Mouse (Mus musculus) lung, adult 2 months (tissue): ENCODE results near the gene Slc35b1. TPM values are rescaled to one million over a fixed set of nuclear protein-coding genes. Genes with fewer than 3 reads are reported as not detected.

Experiments
- DNase-seq: peaks from one replicate; pipeline ENCODE4 v3.0.0; 2022
- H3K4me1 ChIP-seq: fragments of 200-500 bp; 2 replicates; pipeline ENCODE4 v1.6.1; 2011; ENCODE audit warnings: low read length; ENCODE audit not compliant: control insufficient read depth, insufficient read depth
- H3K4me3 ChIP-seq: fragments of 200-500 bp; replicated peaks from 2 replicates; pipeline ENCODE3; 2011; ENCODE audit warnings: low read depth, mild to moderate bottlenecking, control low read depth, low read length; ENCODE audit errors: extremely low read depth
- CTCF ChIP-seq: fragments of 200-500 bp; IDR thresholded peaks from 2 replicates; pipeline ENCODE4 v1.5.1; 2011; ENCODE audit warnings: mild to moderate bottlenecking, low read length, control low read depth; ENCODE audit not compliant: insufficient read depth
- POLR2A ChIP-seq: fragments of 200-500 bp; IDR thresholded peaks from 2 replicates; pipeline ENCODE4 v1.6.1; 2011; ENCODE audit warnings: low read depth, mild to moderate bottlenecking, control low read depth, low read length, borderline replicate concordance; ENCODE audit errors: extremely low read depth
- WGBS: fragments of 180-500 bp; shearing (Covaris S2); methylation state at CpG from one replicate; pipeline ENCODE4 v1.1.7; 2018; 5-methylcytosine and 5-hydroxymethylcytosine counted together
- polyA plus RNA-seq: library from polyadenylated mRNA; depleted of rRNA; stranded (reverse); fragments of >200 nt; gene quantifications from 2 replicates; pipeline ENCODE4 v1.2.3, GENCODE M21; 2012

Slc35b1 gene
- polyA plus RNA-seq, 1 experiment = 80.9 TPM

GRCm38 (mm10) chr11:95350289-95350688, 34.2 kb upstream of the Slc35b1 start:
- no peak for DNase-seq
- WGBS = 54% methylated on average over 6 of the region's 6 CpGs

GRCm38 (mm10) chr11:95350960-95351359, 33.5 kb upstream of the Slc35b1 start:
- peaks cover 14% of the 10 kb centered on the region; the same call in 1 of the 2 replicates for H3K4me1 ChIP-seq
- WGBS = 61% methylated on average over 3 of the region's 3 CpGs
- DNase-seq = no peak
- no peak for TF ChIP-seq POLR2A
- TF ChIP-seq CTCF = no peak
- H3K4me3 ChIP-seq = no peak overlapping the region

More at GRCm38 (mm10) chr11:95350289-95350688, 34.2 kb upstream of the Slc35b1 start:
- Histone ChIP-seq H3K4me3 (no peak overlapping the region), H3K4me1 (peaks cover 12% of the 10 kb centered on the region; the same call in 1 of the 2 replicates)
- TF ChIP-seq POLR2A (no peak), CTCF (no peak)

DNA sequence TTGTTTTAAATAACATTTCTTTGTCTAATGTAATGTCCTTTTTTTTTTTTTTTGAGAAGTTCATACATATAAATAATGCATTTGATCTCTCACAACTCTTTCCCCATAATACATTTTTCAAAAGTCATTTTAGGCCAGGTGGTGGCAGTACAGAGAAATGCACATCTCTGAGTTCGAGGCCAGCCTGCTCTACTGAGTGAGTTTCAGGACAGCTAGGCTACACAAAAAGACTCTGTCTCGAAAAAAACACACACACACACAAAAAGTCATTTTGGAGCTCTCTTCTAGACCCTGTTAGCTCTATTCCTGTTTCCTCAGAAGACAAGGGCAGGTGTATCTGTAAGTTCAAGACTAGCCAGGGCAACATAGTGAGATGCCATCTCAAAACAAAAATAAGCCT, 31.8 kb upstream of the Slc35b1 start:
- DNase-seq = no peak
- TF ChIP-seq CTCF (no peak), POLR2A (no peak)
- Histone ChIP-seq H3K4me1 (peaks cover 21% of the 10 kb centered on the region), H3K4me3 (no peak overlapping the region)
- WGBS = 81% methylated on average over 2 of the region's 2 CpGs

GRCm38 (mm10) chr11:95353226-95353625, 31.3 kb upstream of the Slc35b1 start:
- no peak for DNase-seq
- H3K4me3 ChIP-seq = no peak overlapping the region
- 50% methylated on average over 9 of the region's 9 CpGs for whole genome bisulfite sequencing
- peaks cover 21% of the 10 kb centered on the region for H3K4me1 ChIP-seq
- TF ChIP-seq POLR2A = no peak
- no peak for TF ChIP-seq CTCF

DNA sequence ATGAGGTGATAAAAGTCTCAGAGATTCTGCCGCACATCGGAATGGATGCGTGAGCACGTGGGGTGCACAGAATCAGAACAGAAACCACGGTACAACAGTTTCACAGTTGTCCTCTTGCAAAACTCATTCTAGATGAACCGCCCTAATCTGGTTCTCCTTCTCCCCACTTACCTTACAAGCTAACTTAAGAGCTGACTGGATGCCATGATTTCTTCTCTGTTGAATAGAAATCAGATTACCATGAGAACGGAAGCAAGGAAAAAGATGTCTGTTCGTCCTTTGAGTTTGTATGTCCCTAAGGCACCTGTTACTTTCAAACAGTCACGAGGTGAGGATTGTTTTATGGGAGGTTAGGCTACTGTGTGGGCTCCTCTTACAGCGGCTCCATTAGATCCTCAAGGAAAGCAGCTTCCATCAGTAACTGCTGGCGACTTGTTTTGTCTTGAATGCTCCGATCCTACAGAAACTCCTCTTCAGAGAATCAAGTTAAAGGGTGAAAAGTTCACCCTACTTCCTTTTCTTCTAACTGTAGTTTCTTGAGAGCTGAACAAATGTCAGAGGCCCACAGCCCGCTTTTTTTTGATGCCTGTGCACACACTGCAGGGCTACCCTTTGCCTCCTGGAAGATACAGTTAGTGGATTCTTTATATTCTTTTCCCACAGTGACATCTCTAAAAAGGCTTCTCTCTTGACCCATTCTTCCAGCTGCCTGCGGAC, 30.1 kb upstream of the Slc35b1 start:
- TF ChIP-seq CTCF (no peak), POLR2A (no peak)
- H3K4me3 ChIP-seq = no peak overlapping the region
- 67% methylated on average over 14 of the region's 14 CpGs for WGBS
- DNase-seq = no peak
- H3K4me1 ChIP-seq = peaks cover 21% of the 10 kb centered on the region

GRCm38 (mm10) chr11:95354945-95355660, 29.4 kb upstream of the Slc35b1 start:
- WGBS = 72% methylated on average over 12 of the region's 12 CpGs

GRCm38 (mm10) chr11:95355661-95356011, 28.9 kb upstream of the Slc35b1 start:
- 76% methylated on average over 5 of the region's 5 CpGs for WGBS
- TF ChIP-seq POLR2A (no peak), CTCF (no peak)
- Histone ChIP-seq H3K4me3 (peak overlapping the region; percentile 34), H3K4me1 (peaks cover 18% of the 10 kb centered on the region)
- no peak for DNase-seq

More at GRCm38 (mm10) chr11:95354945-95355660, 29.4 kb upstream of the Slc35b1 start:
- Histone ChIP-seq H3K4me1 (peaks cover 21% of the 10 kb centered on the region), H3K4me3 (no peak overlapping the region)
- no peak for DNase-seq
- no peak for TF ChIP-seq CTCF
- no peak for TF ChIP-seq POLR2A

- WGBS = 81% methylated on average over 7 of the region's 7 CpGs
These were observed 28.5 kb upstream of the Slc35b1 start for GRCm38 (mm10) chr11:95356039-95356438.

GRCm38 (mm10) chr11:95356469-95357273, 27.8 kb upstream of the Slc35b1 start:
- Histone ChIP-seq H3K4me3 (peak overlapping the region; percentile 16), H3K4me1 (peaks cover 16% of the 10 kb centered on the region)
- TF ChIP-seq POLR2A (no peak), CTCF (no peak)
- peak; percentile 72 for DNase-seq
- WGBS = 45% methylated on average over 17 of the region's 17 CpGs

More at GRCm38 (mm10) chr11:95356039-95356438, 28.5 kb upstream of the Slc35b1 start:
- TF ChIP-seq CTCF (no peak), POLR2A (no peak)
- Histone ChIP-seq H3K4me3 (no peak overlapping the region), H3K4me1 (peaks cover 17% of the 10 kb centered on the region)
- no peak for DNase-seq
